Mouse (Mus musculus): ENCODE measurements at regions not wholly inside any gene's neighbourhood (a gene's known extent, or its start where the extent isn't known, plus 50 kb on each side); places are given as distances from the start of the nearest gene placed in this dataset.

- peak in 1 of 2 experiments; percentile 51 for DNase-seq (ENCODE audit: low spot score in 2 of 2)
Measured at GRCm38 (mm10) chr13:71006117-71006516, 164.5 kb upstream of the Adamts16 start.

GRCm38 (mm10) chr13:71003517-71003916, 161.9 kb upstream of the Adamts16 start:
- no peak for DNase-seq (ENCODE audit: low spot score in 2 of 2)

- DNase-seq (ENCODE audit: low spot score in 2 of 2) = peak; percentile 86 to 87
Measured at GRCm38 (mm10) chr13:71001278-71001677, 159.7 kb upstream of the Adamts16 start.

- no peak for DNase-seq (ENCODE audit: low spot score in 2 of 2)
Measured at GRCm38 (mm10) chr13:71000422-71001008, 158.9 kb upstream of the Adamts16 start.

- DNase-seq (ENCODE audit: low spot score in 2 of 2) = no peak
Measured at GRCm38 (mm10) chr13:70993522-70993921, 151.9 kb upstream of the Adamts16 start.

GRCm38 (mm10) chr13:70989999-70990645, 148.5 kb upstream of the Adamts16 start:
- DNase-seq (ENCODE audit: low spot score in 2 of 2) = no peak

GRCm38 (mm10) chr13:70979344-70979743, 137.7 kb upstream of the Adamts16 start:
- no peak for DNase-seq (ENCODE audit: low spot score in 2 of 2)

- no peak for DNase-seq (ENCODE audit: low spot score in 2 of 2)
Measured at GRCm38 (mm10) chr13:70978547-70979307, 137.1 kb upstream of the Adamts16 start.

GRCm38 (mm10) chr13:70969596-70969995, 128.0 kb upstream of the Adamts16 start:
- no peak for DNase-seq (ENCODE audit: low spot score in 2 of 2)

- DNase-seq (ENCODE audit: low spot score in 2 of 2) = no peak
Measured at GRCm38 (mm10) chr13:70967781-70968180, 126.2 kb upstream of the Adamts16 start.

GRCm38 (mm10) chr13:70963384-70963783, 121.8 kb upstream of the Adamts16 start:
- DNase-seq (ENCODE audit: low spot score in 2 of 2) = peak in 1 of 2 experiments; percentile 3

- DNase-seq (ENCODE audit: low spot score in 2 of 2) = no peak
Measured at GRCm38 (mm10) chr13:70934309-70935037, 92.9 kb upstream of the Adamts16 start.

- no peak for DNase-seq (ENCODE audit: low spot score in 2 of 2)
Measured at GRCm38 (mm10) chr13:70913834-70914233, 72.2 kb upstream of the Adamts16 start.

- DNase-seq (ENCODE audit: low spot score in 2 of 2) = no peak
Measured at GRCm38 (mm10) chr13:70910934-70911333, 69.3 kb upstream of the Adamts16 start.

- DNase-seq (ENCODE audit: low spot score in 2 of 2) = no peak
Measured at GRCm38 (mm10) chr13:70904834-70905233, 63.2 kb upstream of the Adamts16 start.

GRCm38 (mm10) chr13:70903831-70904230, 62.2 kb upstream of the Adamts16 start:
- DNase-seq (ENCODE audit: low spot score in 2 of 2) = no peak

- DNase-seq (ENCODE audit: low spot score in 2 of 2) = no peak
Measured at GRCm38 (mm10) chr13:70903150-70903549, 61.5 kb upstream of the Adamts16 start.

- no peak for DNase-seq (ENCODE audit: low spot score in 2 of 2)
Measured at GRCm38 (mm10) chr13:70902727-70903126, 61.1 kb upstream of the Adamts16 start.

GRCm38 (mm10) chr13:70891634-70892033, 50.0 kb upstream of the Adamts16 start:
- DNase-seq (ENCODE audit: low spot score in 2 of 2) = no peak

Data from cerebellum, postnatal 4 days (tissue).